ENCODE assay signal across 8 mouse cellular contexts in the genomic region with DNA sequence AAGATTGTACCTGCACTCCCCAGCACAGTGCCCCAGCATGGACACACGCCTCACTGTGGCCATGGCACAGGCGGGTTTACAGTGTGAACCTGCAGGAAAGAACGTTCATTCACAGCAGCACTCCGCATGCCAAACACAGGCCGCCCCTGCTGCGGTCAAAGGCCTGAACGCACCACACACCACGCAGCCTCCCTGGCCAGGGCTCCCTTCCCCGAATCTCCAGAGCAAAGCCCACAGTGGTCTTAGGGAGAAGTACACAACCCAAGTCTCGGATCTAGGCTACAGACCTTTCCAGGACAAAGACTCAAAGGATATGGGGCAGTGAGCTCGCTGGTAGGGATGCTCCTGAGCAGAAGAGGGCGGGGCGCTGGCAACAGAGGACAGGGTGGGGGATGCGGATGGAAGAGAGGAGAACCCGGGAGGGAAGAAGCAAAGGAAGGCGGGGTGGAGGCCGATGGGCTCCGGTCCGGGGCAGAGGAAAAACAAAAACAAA. TPM values are rescaled to one million over a fixed set of nuclear protein-coding genes. Genes with fewer than 3 reads are reported as not detected.
A peak's percentile ranks its signal among the peaks of the same experiment; 100 is the strongest.
DNase-seq lines count a peak whose midpoint lies in the region; ATAC-seq lines count a peak whose summit lies in the region.

No protein-coding gene starts in this region.

- no peak overlapping the region for H3K27ac ChIP-seq in forebrain, embryonic 16.5 days (ENCODE audit: low read length)
- H3K27ac ChIP-seq in kidney, embryonic 15.5 days: no peak overlapping the region

- peak overlapping the region; percentile 84 for H3K4me2 ChIP-seq in forebrain, embryonic 16.5 days (ENCODE audit: low read length)
- peak overlapping the region; percentile 99 for H3K4me2 ChIP-seq in kidney, embryonic 15.5 days

- peak overlapping the region; percentile 82 for H3K4me3 ChIP-seq in forebrain, embryonic 16.5 days (replicated peaks; ENCODE audit: low read length)
- peak overlapping the region; percentile 77 for H3K4me3 ChIP-seq in kidney, embryonic 15.5 days (replicated peaks)

- no peaks in the 10 kb centered on the region for H3K36me3 ChIP-seq in forebrain, embryonic 16.5 days (ENCODE audit: control insufficient read depth, insufficient read depth)
- no peaks in the 10 kb centered on the region for H3K36me3 ChIP-seq in kidney, embryonic 15.5 days

- 2% methylated on average over 19 of the region's 19 CpGs for WGBS in forebrain, embryonic 16.5 days
- 4% methylated on average over 19 of the region's 19 CpGs for WGBS in kidney, embryonic 15.5 days

- no peaks in the 10 kb centered on the region for H3K9me3 ChIP-seq in forebrain, embryonic 16.5 days (ENCODE audit: control insufficient read depth, low read length)
- H3K9me3 ChIP-seq in kidney, embryonic 15.5 days (replicated peaks): no peaks in the 10 kb centered on the region

- no peaks in the 10 kb centered on the region for H3K4me1 ChIP-seq in forebrain, embryonic 16.5 days (replicated peaks; ENCODE audit: control insufficient read depth, insufficient read depth, low read length)
- H3K4me1 ChIP-seq in kidney, embryonic 15.5 days: peaks cover 15% of the 10 kb centered on the region

- peak overlapping the region; percentile 86 for H3K9ac ChIP-seq in forebrain, embryonic 16.5 days (replicated peaks; ENCODE audit: low read depth, low read length)
- peak overlapping the region; percentile 54 for H3K9ac ChIP-seq in kidney, embryonic 15.5 days

- peak; percentile 63 for DNase-seq in left cerebral cortex, postnatal 4 days
- no peak for DNase-seq in left cerebral cortex, adult 9 months (ENCODE audit: low spot score in 2 of 2)
- DNase-seq in cerebellum, adult 11-12 months: peak; percentile 70
- DNase-seq in lung, postnatal 14 days: peak; percentile 12
- peak; percentile 25 for DNase-seq in testis, postnatal 14 days (ENCODE audit: low spot score)
- DNase-seq in thymus, postnatal 0 days (ENCODE audit: low spot score): no peak

- H3K27me3 ChIP-seq in forebrain, embryonic 16.5 days (replicated peaks; ENCODE audit: control insufficient read depth, insufficient read depth, low read length): no peaks in the 10 kb centered on the region; the same call in 1 of the 2 replicates
- H3K27me3 ChIP-seq in kidney, embryonic 15.5 days: peaks cover 4% of the 10 kb centered on the region; the same call in 1 of the 2 replicates

- ATAC-seq in forebrain, embryonic 16.5 days: peak; percentile 83
- peak; percentile 73 for ATAC-seq in kidney, embryonic 15.5 days (replicated peaks; ENCODE audit: low FRiP score)

- intact Hi-C loops in left cerebral cortex, postnatal 4 days (cut with DNase I): no loop called here

RNA-seq across cellular contexts. Expression of a gene that starts 0.7 kb away (rescaled TPM):
- total RNA-seq in left cerebral cortex, postnatal 4 days (2021): 10 to 100 TPM; 26.2 to 30.0 TPM
- 4.2 and 6.1 TPM in 2 replicates for polyA plus RNA-seq in forebrain, embryonic 16.5 days (2015; fragmentation: Nextera tagmentation; extraction: Ambion mirVana)
- polyA plus RNA-seq in kidney, embryonic 15.5 days (2015; fragmentation: Nextera tagmentation; extraction: Ambion mirVana): 0.51 and 0.83 TPM in 2 replicates
- polyA plus RNA-seq in thymus, postnatal 0 days (2015; fragmentation: Nextera tagmentation; extraction: Ambion mirVana): 0.09 and 0.14 TPM in 2 replicates

RNA-seq across cellular contexts. Expression of a gene that starts 18.6 kb away (rescaled TPM):
- 1 to 10 TPM; 1.2 to 1.5 TPM for total RNA-seq in left cerebral cortex, postnatal 4 days (2021)
- polyA plus RNA-seq in forebrain, embryonic 16.5 days (2015; fragmentation: Nextera tagmentation; extraction: Ambion mirVana): 0.61 TPM in 2 replicates
- 0.78 and 1.1 TPM in 2 replicates for polyA plus RNA-seq in kidney, embryonic 15.5 days (2015; fragmentation: Nextera tagmentation; extraction: Ambion mirVana)
- 0.22 and 0.38 TPM in 2 replicates for polyA plus RNA-seq in thymus, postnatal 0 days (2015; fragmentation: Nextera tagmentation; extraction: Ambion mirVana)

RNA-seq across cellular contexts. Expression of a gene that starts 48.5 kb away (rescaled TPM):
- under 1 TPM in 1 of 2 experiments, not detected in 1; 0.16 TPM for total RNA-seq in left cerebral cortex, postnatal 4 days (2021)
- 0.11 TPM in 2 replicates for polyA plus RNA-seq in forebrain, embryonic 16.5 days (2015; fragmentation: Nextera tagmentation; extraction: Ambion mirVana)
- polyA plus RNA-seq in kidney, embryonic 15.5 days (2015; fragmentation: Nextera tagmentation; extraction: Ambion mirVana): 0.17 and 0.21 TPM in 2 replicates
- 0.08 TPM in 1 of 2 replicates, not detected in the other for polyA plus RNA-seq in thymus, postnatal 0 days (2015; fragmentation: Nextera tagmentation; extraction: Ambion mirVana)

Comparison
In these comparisons a context has a peak if more than half of its experiments do, and no peak if none do; other contexts are left out.
1. DNase-seq: peak in left cerebral cortex, postnatal 4 days (single experiment), cerebellum, adult 11-12 months (single experiment), lung, postnatal 14 days (single experiment) and testis, postnatal 14 days (single experiment); none in left cerebral cortex, adult 9 months (0 of 2) and thymus, postnatal 0 days (single experiment).